Mouse (Mus musculus) kidney, postnatal 0 days (tissue): ENCODE results near the gene Psmb1. TPM values are rescaled to one million over a fixed set of nuclear protein-coding genes. Genes with fewer than 3 reads are reported as not detected.

Experiments
- ATAC-seq: fragments of 200-750 bp; cut with Nextera tagmentation; replicated peaks from 2 replicates; pipeline ENCODE4 v1.8.0; 2017; ENCODE audit warnings: low read depth, moderate number of reproducible peaks, moderate TSS enrichment, moderate library complexity; ENCODE audit not compliant: low FRiP score
- DNase-seq: peaks from one replicate; pipeline ENCODE4 v3.0.0-alpha.2; 2016; ENCODE audit warnings: low spot score
- H3K27ac ChIP-seq: fragments of 300-500 bp; sonication (generic); 2 replicates; pipeline ENCODE4 v1.5.1; 2014; ENCODE audit warnings: mild to moderate bottlenecking
- H3K27me3 ChIP-seq: fragments of 300-500 bp; sonication (generic); 2 replicates; pipeline ENCODE4 v1.6.1; 2014; ENCODE audit warnings: low read length, mixed read lengths; ENCODE audit not compliant: insufficient read depth
- H3K36me3 ChIP-seq: fragments of 300-500 bp; sonication (generic); 2 replicates; pipeline ENCODE4 v1.6.1; 2014; ENCODE audit warnings: low read length, mixed read lengths; ENCODE audit not compliant: insufficient read depth
- H3K4me1 ChIP-seq: fragments of 300-500 bp; sonication (generic); replicated peaks from 2 replicates; pipeline ENCODE4 v1.6.1; 2014; ENCODE audit warnings: antibody characterized with exemption, low read length, mixed read lengths; ENCODE audit not compliant: insufficient read depth
- H3K4me2 ChIP-seq: fragments of 300-500 bp; sonication (generic); 2 replicates; pipeline ENCODE4 v1.6.1; 2014; ENCODE audit warnings: mild to moderate bottlenecking, low read length, moderate library complexity, mixed read lengths
- H3K4me3 ChIP-seq: fragments of 300-500 bp; sonication (generic); replicated peaks from 2 replicates; pipeline ENCODE4 v1.5.1; 2014; ENCODE audit warnings: low read depth, low read length
- H3K9ac ChIP-seq: fragments of 300-500 bp; sonication (generic); 2 replicates; pipeline ENCODE4 v1.6.1; 2014; ENCODE audit warnings: low read depth, low read length
- H3K9me3 ChIP-seq: fragments of 300-500 bp; sonication (generic); replicated peaks from 2 replicates; pipeline ENCODE4 v1.6.1; 2016; ENCODE audit warnings: low read length, inconsistent platforms, mixed read lengths
- CTCF ChIP-seq: IDR thresholded peaks from 2 replicates; pipeline ENCODE4 v1.5.1; 2016; ENCODE audit warnings: antibody characterized with exemption, low read depth, mild to moderate bottlenecking, moderate library complexity
- WGBS: fragments of 180-500 bp; shearing (Covaris S2); extraction: QIAGEN DNeasy Blood & Tissue Kit; methylation state at CpG from one replicate; pipeline ENCODE4 v1.1.7; 2014; 5-methylcytosine and 5-hydroxymethylcytosine counted together
- polyA plus RNA-seq: library from polyadenylated mRNA; unstranded; fragments of >200 nt; fragmentation: Nextera tagmentation; extraction: Ambion mirVana; gene quantifications from 2 replicates; pipeline ENCODE4 v1.2.1, GENCODE M21; 2015

The Psmb1 gene
- polyA plus RNA-seq, 1 experiment from 2014 or later = 318 TPM

DNA sequence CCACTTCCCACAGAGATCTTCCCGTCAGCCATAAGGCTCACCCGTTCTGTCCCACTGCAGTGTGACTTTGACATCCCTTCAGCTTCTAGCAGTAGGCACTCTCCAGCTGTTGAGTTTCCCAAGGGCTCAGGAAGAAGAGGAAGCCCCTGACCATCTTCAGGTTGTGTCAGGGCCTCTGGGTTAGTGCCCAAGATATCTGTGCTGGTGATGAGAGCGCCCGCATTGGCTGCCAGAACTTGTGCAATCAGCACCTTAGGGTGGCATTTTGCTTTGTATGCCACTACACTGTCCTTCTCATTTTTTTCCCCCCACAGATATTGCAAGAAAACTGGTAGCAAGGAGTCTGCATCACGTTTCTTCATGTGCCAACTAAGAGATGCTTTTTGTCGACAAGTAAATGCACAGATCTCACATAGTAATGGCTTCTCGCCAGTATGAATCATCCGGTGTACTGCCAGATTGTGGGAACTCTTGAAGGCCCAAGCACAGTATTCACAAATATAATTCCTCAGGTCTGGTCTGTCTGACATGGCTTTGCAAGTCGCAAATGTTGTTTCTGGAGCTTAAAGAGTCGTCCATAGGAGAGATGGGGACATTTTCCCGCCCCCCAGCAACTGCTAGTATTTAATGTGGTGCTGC lies 35.7 kb upstream of the Psmb1 start:
- no peak for TF ChIP-seq CTCF
- Histone ChIP-seq H3K27me3 (no peaks in the 10 kb centered on the region), H3K27ac (no peak overlapping the region), H3K36me3 (no peaks in the 10 kb centered on the region), H3K9ac (no peak overlapping the region), H3K9me3 (no peaks in the 10 kb centered on the region), H3K4me3 (no peak overlapping the region), H3K4me2 (peak overlapping the region; percentile 78; the same call in 1 of the 2 replicates), H3K4me1 (peaks cover 11% of the 10 kb centered on the region; the same call in 1 of the 2 replicates)
- no peak for DNase-seq
- 72% methylated on average over 11 of the region's 11 CpGs for WGBS
- ATAC-seq = no peak

DNA sequence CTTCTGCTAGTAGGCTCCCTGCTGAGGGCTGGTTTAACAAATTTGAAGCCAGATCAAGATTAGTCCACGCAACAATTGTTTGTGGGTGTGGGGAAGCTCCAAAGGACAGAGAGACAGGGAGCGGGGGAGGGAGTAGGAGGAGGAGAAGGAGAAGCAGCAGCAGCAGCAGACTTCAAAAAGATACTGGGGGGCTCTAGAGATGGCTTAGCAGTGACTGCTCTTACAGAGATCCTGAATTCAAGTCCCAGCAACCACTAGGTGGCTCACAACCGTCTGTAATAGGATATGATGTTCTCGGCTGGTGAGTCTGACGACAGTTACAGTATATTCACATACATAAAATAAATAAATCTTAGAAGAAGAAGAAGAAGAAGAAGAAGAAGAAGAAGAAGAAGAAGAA lies 30.6 kb upstream of the Psmb1 start:
- no peaks in the 10 kb centered on the region for H3K36me3 ChIP-seq
- DNase-seq (peak; percentile 75), ATAC-seq (no peak)
- WGBS = 12% methylated on average over 5 of the region's 5 CpGs
- H3K4me2 ChIP-seq = no peak overlapping the region
- H3K4me3 ChIP-seq = no peak overlapping the region
- no peak overlapping the region for H3K27ac ChIP-seq
- peaks cover 5% of the 10 kb centered on the region for H3K4me1 ChIP-seq
- H3K9ac ChIP-seq = no peak overlapping the region
- peak; percentile 66 for TF ChIP-seq CTCF
- H3K9me3 ChIP-seq = no peaks in the 10 kb centered on the region
- no peaks in the 10 kb centered on the region for H3K27me3 ChIP-seq

DNA sequence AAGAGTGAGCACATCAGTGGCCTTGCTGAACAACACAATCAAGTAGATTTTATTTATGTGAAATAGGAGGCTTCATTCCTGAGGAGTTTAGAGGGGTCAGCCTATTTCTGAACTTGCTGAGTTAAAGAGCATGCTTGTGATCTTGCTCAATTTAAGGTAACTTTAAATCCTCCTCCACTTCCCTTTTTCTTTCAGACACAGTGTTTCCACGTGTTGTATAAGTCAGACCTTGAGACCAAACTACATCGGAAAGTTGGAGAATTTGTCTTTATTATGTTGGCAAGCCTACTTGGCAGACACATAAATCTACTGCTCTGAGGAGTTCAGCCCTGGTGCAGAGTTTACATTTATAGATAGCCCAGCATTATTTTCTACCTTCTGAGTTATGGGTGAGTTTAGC lies 29.3 kb upstream of the Psmb1 start:
- WGBS = 66% methylated on average over 2 of the region's 2 CpGs
- no peak for ATAC-seq
- Histone ChIP-seq H3K27me3 (no peaks in the 10 kb centered on the region), H3K36me3 (0 out of 2 replicates have a peak, but pooled peaks cover 9% of the 10 kb centered on the region), H3K4me1 (peaks cover 5% of the 10 kb centered on the region), H3K9me3 (no peaks in the 10 kb centered on the region), H3K4me3 (no peak overlapping the region), H3K4me2 (no peak overlapping the region), H3K27ac (no peak overlapping the region), H3K9ac (no peak overlapping the region)
- DNase-seq = no peak
- no peak for TF ChIP-seq CTCF

GRCm38 (mm10) chr17:15527811-15528136 lies 28.2 kb upstream of the Psmb1 start:
- H3K27ac ChIP-seq = peak overlapping the region; percentile 85; the same call in 1 of the 2 replicates
- no peaks in the 10 kb centered on the region for H3K27me3 ChIP-seq
- H3K9ac ChIP-seq = peak overlapping the region; percentile 78; the same call in 1 of the 2 replicates
- DNase-seq = peak; percentile 21
- ATAC-seq = no peak
- WGBS = 49% methylated on average over 3 of the region's 3 CpGs
- TF ChIP-seq CTCF = no peak
- peak overlapping the region; percentile 95 for H3K4me2 ChIP-seq
- H3K9me3 ChIP-seq = no peaks in the 10 kb centered on the region
- peaks cover 5% of the 10 kb centered on the region for H3K4me1 ChIP-seq
- H3K36me3 ChIP-seq = 0 out of 2 replicates have a peak, but pooled peaks cover 9% of the 10 kb centered on the region
- peak overlapping the region; percentile 79 for H3K4me3 ChIP-seq

GRCm38 (mm10) chr17:15526986-15527810 lies 27.6 kb upstream of the Psmb1 start, which contains the start of gene Pdcd2:
Gene Pdcd2 (minus strand): TSS chr17:15527301.
- H3K27me3 ChIP-seq = no peaks in the 10 kb centered on the region
- WGBS = under 1% methylated on average over 54 of the region's 55 CpGs
- peak within 1 kb of the TSS; percentile 79 for H3K4me3 ChIP-seq
- peak within 1 kb of the TSS; percentile 85 for H3K27ac ChIP-seq
- peak within 1 kb of the TSS; percentile 78 for H3K9ac ChIP-seq
- H3K9me3 ChIP-seq = no peaks in the 10 kb centered on the region
- H3K4me1 ChIP-seq = peaks cover 5% of the 10 kb centered on the region
- peak; percentile 100 for ATAC-seq
- H3K36me3 ChIP-seq = 0 out of 2 replicates have a peak, but pooled peaks cover 12% of the 10 kb centered on the region
- H3K4me2 ChIP-seq = peak within 1 kb of the TSS; percentile 95
- peak; percentile 98 for DNase-seq
- TF ChIP-seq CTCF = peak; percentile 54

DNA sequence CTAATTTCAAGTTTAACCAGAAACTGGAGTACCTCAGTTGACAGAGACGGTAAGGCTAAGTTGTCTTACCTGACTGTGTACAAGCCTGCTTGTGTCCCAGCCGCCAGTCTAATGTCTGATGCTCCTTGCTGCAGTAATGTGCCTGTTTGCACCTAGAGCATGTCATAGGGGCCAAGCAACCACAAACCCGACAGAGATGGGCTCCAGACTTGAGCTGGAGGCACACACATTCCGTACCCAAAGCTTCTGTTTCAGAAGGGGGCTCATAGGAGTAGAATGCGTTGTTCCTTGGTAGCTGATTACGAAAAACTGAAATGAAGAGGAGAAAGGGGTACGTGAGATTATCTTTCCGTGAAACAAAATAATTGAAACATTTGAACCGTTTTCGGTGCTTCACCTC lies 26.8 kb upstream of the Psmb1 start:
- peak overlapping the region; percentile 79 for H3K4me3 ChIP-seq
- no peak for TF ChIP-seq CTCF
- no peaks in the 10 kb centered on the region for H3K27me3 ChIP-seq
- H3K36me3 ChIP-seq = 0 out of 2 replicates have a peak, but pooled peaks cover 21% of the 10 kb centered on the region
- peak overlapping the region; percentile 78 for H3K9ac ChIP-seq
- H3K4me1 ChIP-seq = peaks cover 5% of the 10 kb centered on the region
- H3K9me3 ChIP-seq = no peaks in the 10 kb centered on the region
- no peak for ATAC-seq
- no peak overlapping the region for H3K27ac ChIP-seq
- peak; percentile 5 for DNase-seq
- H3K4me2 ChIP-seq = peak overlapping the region; percentile 95
- 9% methylated on average over 10 of the region's 10 CpGs for WGBS
